Mouse (Mus musculus) neural tube, embryonic 10.5 days (tissue): ENCODE data around the gene Ppdpf.

Experiments used
- DNase-seq: peaks from one replicate; pipeline ENCODE4 v3.0.0-alpha.2; 2017; ENCODE audit warnings: low spot score; ENCODE audit errors: extremely low spot score

The Ppdpf gene

DNA sequence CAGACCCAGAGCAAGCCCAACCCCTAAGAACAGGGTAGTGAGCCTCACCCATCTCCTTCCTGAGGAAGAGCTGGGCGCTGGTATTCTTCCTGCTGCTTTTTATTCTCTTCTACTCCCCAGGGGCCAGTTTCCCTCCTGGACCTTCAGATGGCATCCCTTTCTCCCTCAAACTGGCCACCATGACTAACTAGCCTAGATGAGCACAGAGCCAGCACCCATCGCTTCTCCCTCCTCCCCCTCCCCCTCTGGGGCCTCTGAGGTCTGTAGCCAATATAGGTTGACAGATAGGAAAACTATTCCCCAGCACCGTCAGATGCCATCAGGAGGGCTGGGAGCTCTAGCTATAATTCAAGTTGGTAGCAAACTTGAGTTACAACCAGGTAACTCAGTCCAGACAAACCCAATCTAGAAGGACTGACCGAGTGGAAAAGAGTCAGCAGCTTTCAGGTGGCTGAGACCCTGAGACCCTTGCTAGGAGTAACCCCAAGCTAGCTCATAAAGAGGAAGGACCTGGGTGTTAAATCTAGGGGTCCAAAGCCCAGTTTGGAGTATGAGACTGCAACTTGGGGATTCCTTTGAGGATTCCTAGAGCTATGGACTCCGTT, 31.9 kb downstream of the Ppdpf start:
- no peak for DNase-seq

DNA sequence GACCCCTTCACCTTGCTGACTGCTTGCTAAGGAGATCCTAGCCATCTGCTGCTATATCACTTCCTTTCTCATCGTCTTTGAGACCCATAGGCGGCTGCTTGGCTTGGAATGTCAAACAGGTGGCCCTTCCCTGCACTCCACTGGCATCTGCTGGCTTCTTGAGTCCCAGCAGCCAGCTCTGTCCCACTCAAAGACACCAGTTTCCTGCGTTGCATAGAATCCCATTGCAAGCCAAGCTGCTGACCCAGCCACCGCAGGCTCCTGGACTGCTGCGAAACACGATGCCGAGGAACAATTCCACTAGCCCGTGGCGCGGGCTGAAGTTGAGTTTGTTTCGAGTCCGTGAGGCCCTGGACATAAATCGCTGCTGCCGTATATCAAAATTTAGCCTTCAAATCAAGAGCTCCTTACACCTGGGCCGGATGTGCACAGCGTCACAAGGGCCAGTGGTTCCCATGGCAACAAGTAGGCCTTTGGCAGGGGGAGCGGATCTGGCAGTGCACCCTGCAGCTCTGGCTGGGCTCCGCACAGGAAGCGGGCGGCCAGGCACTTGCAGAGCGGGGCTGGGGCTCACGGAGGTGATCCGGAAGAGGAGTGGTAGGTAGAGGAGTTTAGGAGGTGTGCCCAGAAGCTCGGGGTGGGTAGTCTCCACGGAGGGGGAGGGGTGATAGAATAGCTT, 32.6 kb downstream of the Ppdpf start, which contains the start of gene Fndc11:
TSS of gene Fndc11 (plus strand) at position 476 of the 679 bp plus-strand sequence.
- DNase-seq = peak; percentile 75

DNA sequence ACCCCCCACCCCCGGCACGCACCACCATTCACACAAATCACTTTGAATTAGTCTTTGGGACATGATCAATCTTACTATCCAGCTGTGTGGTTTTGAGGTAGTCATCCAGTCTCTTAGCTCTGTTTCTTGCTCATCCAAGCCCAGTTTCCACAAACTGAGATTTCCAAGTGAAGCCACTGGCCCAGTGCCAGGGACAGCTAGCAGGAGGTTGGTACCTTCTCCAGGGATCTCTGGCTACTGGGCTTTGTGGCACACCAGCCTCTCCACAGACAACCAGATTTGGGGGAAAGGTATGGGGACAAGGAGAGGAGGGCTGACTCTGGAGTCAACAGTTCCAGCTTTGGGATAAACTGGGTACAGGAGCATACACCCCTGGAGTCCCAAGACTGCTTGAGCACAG, 33.3 kb downstream of the Ppdpf start:
- DNase-seq = no peak

DNA sequence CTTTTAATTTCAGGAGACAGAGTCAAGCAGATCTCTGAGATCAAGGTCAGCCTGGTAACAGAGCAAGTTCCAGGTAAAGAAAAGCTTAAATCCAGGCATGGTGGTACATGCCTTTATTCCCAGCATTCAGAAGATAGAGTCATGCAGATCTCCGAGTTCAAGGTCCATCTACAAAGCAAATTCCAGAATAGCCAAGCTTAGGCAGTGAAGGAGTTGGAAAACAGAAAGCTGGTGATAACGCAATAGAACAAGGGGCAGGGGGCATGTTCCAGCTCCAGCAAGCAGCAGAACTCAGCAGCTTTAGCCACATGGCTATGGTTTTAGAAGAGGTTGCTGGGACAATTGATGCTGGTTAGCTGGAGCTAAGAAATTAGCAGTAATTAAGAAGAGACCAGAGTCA, 37.9 kb downstream of the Ppdpf start:
- no peak for DNase-seq

DNA sequence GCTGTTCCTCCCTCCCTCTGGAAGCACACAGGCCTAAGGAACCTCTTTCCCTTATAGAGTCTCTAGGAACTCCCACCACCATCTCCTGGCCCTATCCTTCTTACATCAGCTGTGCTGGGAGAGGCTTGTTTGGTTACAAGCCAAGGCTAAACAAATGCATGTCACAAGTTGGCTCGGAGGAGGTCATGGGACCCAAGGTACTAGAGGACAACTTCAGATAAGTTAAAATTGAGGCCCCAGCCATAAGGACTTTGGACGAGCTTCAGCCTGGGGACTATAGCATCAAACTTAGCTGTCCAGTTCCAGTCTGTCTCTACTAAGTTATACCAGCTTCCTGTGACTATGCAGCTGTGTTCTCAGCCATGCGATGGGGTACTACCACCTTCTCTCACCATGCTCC, 40.1 kb downstream of the Ppdpf start:
- no peak for DNase-seq

DNA sequence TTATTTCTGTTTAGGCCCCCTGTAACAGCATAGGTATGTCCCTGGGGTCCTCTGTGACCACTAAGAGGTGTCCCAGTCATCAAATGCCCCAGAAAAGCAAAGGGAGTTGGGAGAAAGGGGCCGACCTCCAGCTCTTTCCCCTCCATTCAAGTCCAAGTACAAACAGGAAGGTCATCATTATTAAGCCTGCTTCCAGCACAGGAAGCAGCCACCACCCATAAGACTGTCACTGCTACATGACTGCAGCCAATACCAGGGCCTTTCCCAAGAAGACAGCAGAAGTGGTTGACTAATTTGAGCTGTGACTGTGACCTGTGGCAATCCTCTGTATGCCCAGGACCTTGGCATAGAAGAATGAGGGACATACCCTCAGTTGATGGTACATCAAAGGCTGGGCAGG, 41.3 kb downstream of the Ppdpf start:
- DNase-seq = no peak

DNA sequence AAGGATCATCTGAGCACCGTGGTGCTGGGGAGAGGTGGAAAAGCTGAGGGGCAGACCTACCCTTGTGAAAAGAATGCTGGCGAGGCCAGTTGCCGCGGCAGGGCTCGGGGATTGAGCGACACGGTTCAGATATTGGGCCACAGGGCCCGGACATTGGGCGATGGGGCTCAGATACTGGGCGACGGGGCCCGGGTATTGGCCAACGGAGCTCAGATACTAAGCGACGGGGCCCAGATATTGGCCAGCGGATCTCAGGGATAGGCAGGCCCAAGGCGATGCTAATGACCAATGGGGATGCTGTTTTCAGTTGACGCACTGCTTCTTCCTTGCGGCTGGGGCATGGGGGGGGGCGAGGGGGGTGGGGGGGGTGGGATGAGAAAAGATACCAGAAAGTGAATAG, 44.1 kb downstream of the Ppdpf start:
- no peak for DNase-seq

DNA sequence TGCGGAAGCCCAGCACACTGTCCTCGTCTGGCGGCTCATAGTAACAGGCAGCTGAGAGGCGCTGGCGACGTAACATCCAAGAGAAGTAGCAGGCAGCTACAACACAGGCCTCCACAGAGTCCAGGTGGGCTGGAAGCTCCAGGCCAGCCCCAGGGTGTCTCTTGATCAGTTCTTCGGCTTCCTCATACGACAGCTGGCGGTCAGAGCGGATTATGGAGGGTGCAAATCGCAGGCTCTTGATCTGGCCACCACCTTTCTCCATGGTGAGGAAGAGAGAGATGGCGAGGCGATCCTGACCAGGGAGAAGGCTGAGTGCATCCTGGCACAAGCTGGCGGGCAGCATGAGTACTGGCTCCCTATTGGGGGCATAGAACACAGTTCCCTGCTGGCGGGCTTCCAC, 46.4 kb downstream of the Ppdpf start:
- DNase-seq = no peak

DNA sequence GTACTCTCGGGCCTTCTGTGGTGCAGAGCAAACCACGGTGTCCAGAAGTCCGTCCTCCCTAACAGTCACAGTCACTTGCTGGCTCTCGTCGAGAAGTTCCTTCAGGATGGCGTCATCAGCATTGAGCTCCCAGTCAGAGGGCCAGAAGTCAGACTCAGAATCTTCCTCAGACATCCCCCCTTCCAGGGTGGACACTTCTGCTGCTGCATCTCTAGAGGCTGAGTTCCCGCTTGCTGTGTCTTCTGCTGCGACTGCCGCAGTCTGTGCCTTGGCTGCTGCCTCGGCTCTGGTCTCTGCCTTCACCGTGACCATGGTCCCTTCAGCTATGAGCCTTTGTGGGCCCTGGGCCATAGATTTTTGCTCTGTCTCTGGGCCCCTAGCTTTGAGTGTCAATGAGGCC, 47.6 kb downstream of the Ppdpf start:
- DNase-seq = no peak

DNA sequence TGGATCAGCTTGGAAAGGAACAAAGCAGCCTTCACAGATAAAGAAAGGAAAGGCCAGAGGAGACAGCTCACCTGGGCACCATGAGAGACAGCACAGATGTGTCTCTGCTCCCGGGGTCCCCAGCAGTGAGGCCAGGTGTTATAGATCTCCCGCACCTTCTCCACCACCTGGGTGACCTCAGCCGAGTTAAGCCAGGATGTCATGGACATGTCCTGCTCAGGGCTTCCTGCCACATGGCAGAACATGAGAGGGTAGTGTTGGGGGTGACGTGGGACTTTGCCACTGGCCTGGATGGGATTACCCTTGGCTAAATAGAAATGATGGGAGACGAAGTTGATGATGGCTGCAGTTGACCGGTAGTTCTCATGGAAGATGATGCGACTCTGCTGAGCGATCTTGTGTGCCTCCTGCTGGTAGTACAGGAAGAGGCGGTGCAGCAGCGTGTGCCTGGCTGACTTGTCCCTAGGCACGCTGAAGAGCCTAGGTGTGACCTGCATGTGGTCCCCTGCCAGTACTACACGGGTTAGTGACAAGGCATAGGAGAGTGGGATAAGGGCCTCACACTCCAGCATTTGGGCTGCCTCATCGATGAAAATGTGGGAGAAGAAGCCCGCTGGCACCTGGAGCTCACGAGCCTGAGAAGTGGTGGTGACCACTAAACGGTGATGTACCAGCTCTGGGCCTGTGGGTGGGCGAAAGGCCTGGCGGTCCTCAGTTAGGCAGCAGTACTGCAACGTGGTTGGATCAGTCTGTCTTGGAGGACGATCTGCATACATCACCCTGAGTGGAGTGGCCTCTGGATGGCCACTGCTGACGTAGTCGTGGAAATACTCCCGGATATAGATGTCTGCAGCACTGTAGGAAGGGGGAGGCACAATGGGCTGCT, 48.9 kb downstream of the Ppdpf start:
- DNase-seq = no peak

DNA sequence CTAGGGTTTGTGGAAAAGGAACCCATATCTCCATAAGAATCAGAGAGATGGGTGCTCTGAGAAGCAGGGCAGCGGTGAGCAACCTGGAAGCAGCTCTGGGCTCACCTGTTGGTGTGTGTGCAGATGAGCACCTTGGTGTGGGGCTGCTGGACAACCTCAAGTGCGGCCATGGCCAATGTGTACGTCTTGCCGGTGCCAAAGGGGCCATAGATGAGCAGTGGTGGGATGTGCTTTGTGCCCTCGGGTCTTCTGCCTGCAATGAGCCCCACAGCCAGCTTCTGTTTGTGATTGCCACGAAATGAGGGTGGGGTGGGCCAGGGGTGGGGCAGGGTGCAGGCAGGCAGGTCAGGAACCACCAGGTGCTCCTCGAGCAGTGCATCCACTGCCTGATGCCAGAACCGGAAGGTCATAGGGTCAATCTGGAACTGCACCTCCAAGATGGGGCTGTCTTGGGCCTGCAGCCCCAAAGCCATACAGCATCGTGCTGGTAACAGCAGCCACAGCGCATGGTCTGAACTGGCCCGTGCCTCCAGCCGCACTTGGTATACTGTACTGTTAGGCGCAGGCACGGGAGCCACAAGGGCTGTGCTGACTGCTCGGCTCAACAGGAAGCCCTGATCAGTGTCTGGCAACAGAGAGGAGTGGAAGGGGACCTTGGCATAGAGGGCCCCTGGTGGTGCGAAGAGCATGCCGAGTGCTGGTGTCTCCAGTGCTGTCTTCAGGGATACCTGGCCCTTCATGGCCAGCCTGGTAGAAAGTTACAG, 50.4 kb downstream of the Ppdpf start:
- no peak for DNase-seq

DNA sequence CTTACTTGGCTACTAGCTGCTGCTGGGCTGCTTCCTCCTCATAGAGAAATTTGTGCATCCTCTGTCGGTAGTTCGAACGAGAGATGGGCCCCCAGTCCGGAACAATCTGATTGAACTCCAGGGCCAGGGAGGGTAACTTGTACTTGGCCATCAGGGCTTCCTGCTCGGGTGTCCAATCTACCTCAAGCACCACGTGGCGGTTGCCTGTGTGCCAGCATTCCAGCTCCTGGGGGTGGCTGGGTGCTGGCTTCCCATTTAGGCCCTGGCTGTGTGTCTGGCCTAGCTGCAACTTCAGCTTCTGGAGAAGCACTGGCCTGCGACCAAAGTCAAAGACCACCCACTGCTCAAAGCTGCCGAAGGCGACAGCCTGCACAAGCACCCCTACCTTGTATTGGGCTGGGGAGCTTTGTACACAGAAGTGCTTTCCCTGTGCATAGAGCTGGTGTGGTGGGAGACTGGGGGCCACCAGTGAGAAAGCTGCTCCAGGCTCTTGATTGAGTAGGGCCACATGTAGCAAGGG, 51.1 kb downstream of the Ppdpf start:
- DNase-seq = no peak
